In the genomic region with DNA sequence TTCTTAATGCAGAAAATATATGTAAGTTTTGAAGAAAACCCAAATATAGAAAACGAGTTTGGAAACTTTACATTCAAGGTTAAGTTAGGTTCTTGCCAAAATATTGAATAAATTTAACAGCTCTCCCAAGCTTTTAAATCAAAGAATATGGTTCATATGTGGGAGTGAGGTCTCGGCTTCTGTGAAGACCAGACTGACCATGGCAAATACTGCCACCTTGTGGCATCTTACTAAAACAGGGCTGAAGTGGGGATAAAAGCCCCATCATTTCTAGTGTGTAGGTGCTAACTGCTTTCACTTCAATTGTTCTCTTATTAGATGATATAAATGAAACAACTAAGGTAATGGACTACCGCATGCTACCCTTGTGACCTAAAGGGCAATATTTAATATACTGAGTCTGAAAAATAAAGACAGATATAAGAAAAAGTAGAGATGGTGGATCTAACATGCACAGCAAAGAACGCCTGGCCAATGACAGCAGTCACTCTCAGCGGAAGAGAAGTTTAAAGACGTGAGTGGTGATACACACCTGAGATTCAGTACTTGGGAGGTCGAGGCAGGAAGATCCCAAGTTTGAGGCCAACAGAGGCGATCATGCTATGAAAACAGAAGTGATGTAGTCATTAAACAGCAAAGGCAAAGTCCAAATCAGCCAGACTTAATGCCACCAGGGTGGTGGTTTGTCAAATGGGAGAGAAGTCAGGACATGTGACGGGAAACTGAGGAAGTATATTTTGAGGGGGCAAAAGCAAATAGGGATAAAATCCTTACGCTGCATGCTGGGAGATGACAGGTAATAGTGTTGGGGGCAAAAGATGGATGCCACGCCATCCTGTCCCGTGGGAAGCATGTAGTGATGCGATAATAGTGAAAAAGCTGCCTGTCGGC, we compare ENCODE assay signal across 7 mouse cellular contexts. TPM values are rescaled to one million over a fixed set of nuclear protein-coding genes. Genes with fewer than 3 reads are reported as not detected.
DNase-seq lines count a peak whose midpoint lies in the region; ATAC-seq and TF ChIP-seq lines count a peak whose summit lies in the region.

No protein-coding gene starts in this region.

- no peaks in the 10 kb centered on the region for H3K9me3 ChIP-seq in kidney, embryonic 15.5 days (replicated peaks)
- H3K9me3 ChIP-seq in G1E (replicated peaks), result no peaks in the 10 kb centered on the region

- DNase-seq in kidney, adult 9 months, result peak; percentile 51
- peak; percentile 40 for DNase-seq in G1E (ENCODE audit: low spot score)
- peak; percentile 45 for DNase-seq in c-Kit-positive CD71-positive TER-119-positive erythroid progenitor cells, embryonic 14.5 days (ENCODE audit: low spot score)
- DNase-seq in liver, adult 2 months (ENCODE audit: extremely low read depth, low read depth, low spot score), result peak; percentile 31
- no peak for DNase-seq in urinary bladder, adult 2 months (ENCODE audit: low spot score)
- DNase-seq in layer of hippocampus, postnatal 10 days (ENCODE audit: low spot score in 2 of 2), result no peak

- no peak overlapping the region for H3K27ac ChIP-seq in kidney, embryonic 15.5 days
- H3K27ac ChIP-seq in liver, adult 2 months (replicated peaks; ENCODE audit: insufficient read depth, low read depth, low read length), result no peak overlapping the region

- H3K4me2 ChIP-seq in kidney, embryonic 15.5 days, result no peak overlapping the region

- WGBS in kidney, embryonic 15.5 days, result 82% methylated on average over 14 of the region's 14 CpGs
- 85% methylated on average over 14 of the region's 14 CpGs for WGBS in liver, adult 2 months

- H3K9ac ChIP-seq in kidney, embryonic 15.5 days, result no peak overlapping the region
- no peak overlapping the region for H3K9ac ChIP-seq in liver, adult 2 months (ENCODE audit: low read depth, low read length)

- H3K4me3 ChIP-seq in kidney, embryonic 15.5 days (replicated peaks), result no peak overlapping the region
- no peak overlapping the region for H3K4me3 ChIP-seq in G1E (ENCODE audit: low read depth, low read length)
- H3K4me3 ChIP-seq in liver, adult 2 months (ENCODE audit: insufficient read depth, low read depth, low read length), result no peak overlapping the region

- H3K27me3 ChIP-seq in kidney, embryonic 15.5 days, result no peaks in the 10 kb centered on the region
- H3K27me3 ChIP-seq in G1E (ENCODE audit: insufficient read depth, low read length), result no peaks in the 10 kb centered on the region
- no peaks in the 10 kb centered on the region; the same call in 1 of the 2 replicates for H3K27me3 ChIP-seq in liver, adult 2 months (ENCODE audit: control insufficient read depth, insufficient read depth, low read length)

- H3K4me1 ChIP-seq in kidney, embryonic 15.5 days, result no peaks in the 10 kb centered on the region
- H3K4me1 ChIP-seq in G1E (ENCODE audit: insufficient read depth, low read depth, low read length), result peaks cover 24% of the 10 kb centered on the region
- H3K4me1 ChIP-seq in liver, adult 2 months (ENCODE audit: control insufficient read depth, insufficient read depth, low read length), result no peaks in the 10 kb centered on the region

- H3K79me2 ChIP-seq in liver, adult 2 months (ENCODE audit: control insufficient read depth, insufficient read depth, low read length), result no peaks in the 10 kb centered on the region

- peaks cover 55% of the 10 kb centered on the region for H3K36me3 ChIP-seq in kidney, embryonic 15.5 days
- H3K36me3 ChIP-seq in G1E (replicated peaks), result peaks cover 68% of the 10 kb centered on the region
- H3K36me3 ChIP-seq in liver, adult 2 months (ENCODE audit: control insufficient read depth, insufficient read depth, low read length), result peaks cover 5% of the 10 kb centered on the region

- 0 out of 2 replicates have a peak, but pooled peaks have one; percentile 30 for TF ChIP-seq CTCF in G1E (IDR thresholded peaks at IDR 0.05; ENCODE audit: low read depth, low read length)
- no peak; the same call in 1 of the 2 replicates for TF ChIP-seq CTCF in liver, adult 2 months (IDR thresholded peaks at IDR 0.05; ENCODE audit: low read depth, low read length)

- TF ChIP-seq POLR2A in liver, adult 2 months (IDR thresholded peaks at IDR 0.05; ENCODE audit: extremely low read depth, insufficient read depth, low read length), result no peak

- no peak for ATAC-seq in kidney, embryonic 15.5 days (replicated peaks; ENCODE audit: low FRiP score)
- ATAC-seq in G1E (ENCODE audit: extremely low read depth, insufficient number of reproducible peaks, low FRiP score, poor library complexity, severe bottlenecking), result peak; percentile 64; the same call in 1 of the 2 replicates

RNA-seq across cellular contexts. Expression of a gene that starts 12.5 kb away (rescaled TPM):
- 176 and 183 TPM in 2 replicates for polyA plus RNA-seq in kidney, embryonic 15.5 days (2015; fragmentation: Nextera tagmentation; extraction: Ambion mirVana)
- total RNA-seq in G1E (2014; fragmentation: Nextera tagmentation), result 75.5 and 91.7 TPM in 2 replicates
- total RNA-seq in G1E (2017), result 161 and 165 TPM in 2 replicates
- 113 and 139 TPM in 2 replicates for polyA plus RNA-seq in G1E (2012)
- total RNA-seq in liver, adult 2 months (2014; rRNA removed), result 13.4 and 16.8 TPM in 2 replicates
- 8.6 and 10.9 TPM in 2 replicates for polyA plus RNA-seq in liver, adult 2 months (2012; rRNA removed)
- polyA plus RNA-seq in urinary bladder, adult 2 months (2012; rRNA removed), result 17.9 and 22.2 TPM in 2 replicates
- total RNA-seq in layer of hippocampus, postnatal 10 days (2021), result 10 to 100 TPM; 41.0 to 46.6 TPM

Comparison
In these comparisons a context has a peak if more than half of its experiments do, and no peak if none do; other contexts are left out.
1. DNase-seq: peak in kidney, adult 9 months (single experiment), G1E (single experiment), c-Kit-positive CD71-positive TER-119-positive erythroid progenitor cells, embryonic 14.5 days (single experiment) and liver, adult 2 months (single experiment); none in urinary bladder, adult 2 months (single experiment) and layer of hippocampus, postnatal 10 days (0 of 2).